Mouse (Mus musculus): ENCODE data around the gene March8. TPM values are rescaled to one million over a fixed set of nuclear protein-coding genes. Genes with fewer than 3 reads are reported as not detected.

Gene March8
- polyA plus RNA-seq, 1 experiment from 2014 or later, result 18.4 TPM

GRCm38 (mm10) chr6:116438864-116439263 lies 101.0 kb downstream of the March8 start:
- no peaks in the 10 kb centered on the region for H3K9me3 ChIP-seq
- no peak overlapping the region for H3K9ac ChIP-seq
- H3K36me3 ChIP-seq, result no peaks in the 10 kb centered on the region
- no peak overlapping the region for H3K4me3 ChIP-seq
- H3K4me2 ChIP-seq, result no peak overlapping the region
- 78% methylated on average over 6 of the region's 6 CpGs for WGBS
- ATAC-seq (ENCODE audit: insufficient number of reproducible peaks, insufficient read depth, low FRiP score, low TSS enrichment, low read depth), result no peak
- H3K27ac ChIP-seq, result no peak overlapping the region
- H3K27me3 ChIP-seq, result no peaks in the 10 kb centered on the region; the same call in 1 of the 2 replicates
- H3K4me1 ChIP-seq, result no peaks in the 10 kb centered on the region

GRCm38 (mm10) chr6:116439531-116439930 lies 101.7 kb downstream of the March8 start:
- no peak overlapping the region for H3K9ac ChIP-seq
- H3K27me3 ChIP-seq, result no peaks in the 10 kb centered on the region; the same call in 1 of the 2 replicates
- no peak overlapping the region for H3K4me2 ChIP-seq
- H3K4me3 ChIP-seq, result no peak overlapping the region
- no peak for ATAC-seq (ENCODE audit: insufficient number of reproducible peaks, insufficient read depth, low FRiP score, low TSS enrichment, low read depth)
- no peaks in the 10 kb centered on the region for H3K9me3 ChIP-seq
- no peaks in the 10 kb centered on the region for H3K36me3 ChIP-seq
- no peaks in the 10 kb centered on the region for H3K4me1 ChIP-seq
- WGBS, result 84% methylated on average over 6 of the region's 6 CpGs
- H3K27ac ChIP-seq, result no peak overlapping the region

GRCm38 (mm10) chr6:116440447-116440846 lies 102.6 kb downstream of the March8 start:
- WGBS, result 72% methylated on average over 4 of the region's 4 CpGs
- H3K27me3 ChIP-seq, result no peaks in the 10 kb centered on the region; the same call in 1 of the 2 replicates
- no peak overlapping the region for H3K4me2 ChIP-seq
- H3K9ac ChIP-seq, result no peak overlapping the region
- H3K27ac ChIP-seq, result no peak overlapping the region
- H3K36me3 ChIP-seq, result no peaks in the 10 kb centered on the region
- H3K9me3 ChIP-seq, result no peaks in the 10 kb centered on the region
- no peak for ATAC-seq (ENCODE audit: insufficient number of reproducible peaks, insufficient read depth, low FRiP score, low TSS enrichment, low read depth)
- no peak overlapping the region for H3K4me3 ChIP-seq
- no peaks in the 10 kb centered on the region for H3K4me1 ChIP-seq

- Histone ChIP-seq H3K4me1 (no peaks in the 10 kb centered on the region), H3K27me3 (no peaks in the 10 kb centered on the region; the same call in 1 of the 2 replicates), H3K9ac (no peak overlapping the region), H3K27ac (no peak overlapping the region), H3K36me3 (no peaks in the 10 kb centered on the region), H3K4me2 (no peak overlapping the region), H3K9me3 (no peaks in the 10 kb centered on the region), H3K4me3 (no peak overlapping the region)
- no peak for ATAC-seq (ENCODE audit: insufficient number of reproducible peaks, insufficient read depth, low FRiP score, low TSS enrichment, low read depth)
- WGBS, result 86% methylated on average over 4 of the region's 4 CpGs
Measured at GRCm38 (mm10) chr6:116440849-116441248, 103.0 kb downstream of the March8 start.

- Histone ChIP-seq H3K27ac (no peak overlapping the region), H3K9me3 (no peaks in the 10 kb centered on the region), H3K27me3 (peaks cover 28% of the 10 kb centered on the region), H3K4me2 (no peak overlapping the region), H3K4me1 (peaks cover 4% of the 10 kb centered on the region), H3K4me3 (no peak overlapping the region), H3K36me3 (no peaks in the 10 kb centered on the region), H3K9ac (no peak overlapping the region)
- WGBS, result 84% methylated on average over 4 of the region's 4 CpGs
- no peak for ATAC-seq (ENCODE audit: insufficient number of reproducible peaks, insufficient read depth, low FRiP score, low TSS enrichment, low read depth)
Measured at GRCm38 (mm10) chr6:116455781-116456180, 118.0 kb downstream of the March8 start.

GRCm38 (mm10) chr6:116456482-116456881 lies 118.7 kb downstream of the March8 start:
- ATAC-seq (ENCODE audit: insufficient number of reproducible peaks, insufficient read depth, low FRiP score, low TSS enrichment, low read depth), result no peak
- Histone ChIP-seq H3K27me3 (peaks cover 35% of the 10 kb centered on the region), H3K9ac (no peak overlapping the region), H3K4me2 (no peak overlapping the region), H3K36me3 (no peaks in the 10 kb centered on the region), H3K27ac (no peak overlapping the region), H3K9me3 (no peaks in the 10 kb centered on the region), H3K4me1 (peaks cover 7% of the 10 kb centered on the region), H3K4me3 (no peak overlapping the region)
- WGBS, result 71% methylated on average over 1 of the region's 1 CpGs

- WGBS, result 71% methylated on average over 4 of the region's 4 CpGs
- no peak for ATAC-seq (ENCODE audit: insufficient number of reproducible peaks, insufficient read depth, low FRiP score, low TSS enrichment, low read depth)
- H3K4me2 ChIP-seq, result no peak overlapping the region
- H3K4me3 ChIP-seq, result no peak overlapping the region
- peaks cover 7% of the 10 kb centered on the region for H3K4me1 ChIP-seq
- H3K27ac ChIP-seq, result no peak overlapping the region
- H3K27me3 ChIP-seq, result peaks cover 50% of the 10 kb centered on the region
- H3K9me3 ChIP-seq, result no peaks in the 10 kb centered on the region
- H3K9ac ChIP-seq, result no peak overlapping the region
- H3K36me3 ChIP-seq, result no peaks in the 10 kb centered on the region
Measured at GRCm38 (mm10) chr6:116458728-116459127, 120.9 kb downstream of the March8 start.

Other genes starting within 250 kb of the March8 start
- 19.4 and 26.4 TPM in 2 replicates for gene Tmcc1, start 144.5 kb upstream of the March8 start, polyA plus RNA-seq (2015; fragmentation: Nextera tagmentation; extraction: Ambion mirVana)
- 57.6 and 59.4 TPM in 2 replicates for gene Washc2, start 130.0 kb upstream of the March8 start, polyA plus RNA-seq (2015; fragmentation: Nextera tagmentation; extraction: Ambion mirVana)
- gene Zfand4, start 73.8 kb upstream of the March8 start, polyA plus RNA-seq (2015; fragmentation: Nextera tagmentation; extraction: Ambion mirVana), result 9.7 and 11.7 TPM in 2 replicates
- 1.0 and 1.7 TPM in 2 replicates for gene Alox5, start 123.2 kb downstream of the March8 start, polyA plus RNA-seq (2015; fragmentation: Nextera tagmentation; extraction: Ambion mirVana)
- not detected in 2 replicates for gene Olfr211, start 151.1 kb downstream of the March8 start, polyA plus RNA-seq (2015; fragmentation: Nextera tagmentation; extraction: Ambion mirVana)
- gene Olfr212, start 168.5 kb downstream of the March8 start, polyA plus RNA-seq (2015; fragmentation: Nextera tagmentation; extraction: Ambion mirVana), result not detected in 2 replicates
- gene Olfr213, start 200.4 kb downstream of the March8 start, polyA plus RNA-seq (2015; fragmentation: Nextera tagmentation; extraction: Ambion mirVana), result not detected in 2 replicates
- 0.60 and 2.1 TPM in 2 replicates for gene Gm5580, start 213.1 kb downstream of the March8 start, polyA plus RNA-seq (2015; fragmentation: Nextera tagmentation; extraction: Ambion mirVana)
- gene Olfr214, start 216.2 kb downstream of the March8 start, polyA plus RNA-seq (2015; fragmentation: Nextera tagmentation; extraction: Ambion mirVana), result not detected in 2 replicates
- gene Olfr215, start 246.2 kb downstream of the March8 start, polyA plus RNA-seq (2015; fragmentation: Nextera tagmentation; extraction: Ambion mirVana), result not detected in 2 replicates

Measured in embryonic facial prominence, embryonic 13.5 days (tissue).